ENCODE assay signal across 18 mouse cellular contexts in genomic region chr2:80074531-80074930, GRCm38 (mm10). TPM values are rescaled to one million over a fixed set of nuclear protein-coding genes. Genes with fewer than 3 reads are reported as not detected.
DNase-seq lines count a peak whose midpoint lies in the region; ATAC-seq and TF ChIP-seq lines count a peak whose summit lies in the region.
"Had no signal": no experiment of that assay in that cellular context is flagged by ENCODE, and none has a peak within 500 bp of the region (broad histone marks: within the 10 kb centered on the region; RNA-seq: fewer than 3 reads in every experiment).

No protein-coding gene starts in this region.

- no peak for TF ChIP-seq CTCF in hindbrain, postnatal 0 days (IDR thresholded peaks at IDR 0.05; ENCODE audit: low read depth)
- no peak for TF ChIP-seq CTCF in midbrain, postnatal 0 days (IDR thresholded peaks at IDR 0.05)

- H3K27ac ChIP-seq in hindbrain, postnatal 0 days, result no peak overlapping the region
- no peak overlapping the region for H3K27ac ChIP-seq in hindbrain, embryonic 11.5 days (ENCODE audit: low read depth, low read length)
- no peak overlapping the region for H3K27ac ChIP-seq in midbrain, embryonic 14.5 days (replicated peaks; ENCODE audit: low read depth, low read length)
- no peak overlapping the region for H3K27ac ChIP-seq in midbrain, embryonic 11.5 days (ENCODE audit: low read depth, low read length)
- H3K27ac ChIP-seq in midbrain, postnatal 0 days (ENCODE audit: low read depth, low read length), result no peak overlapping the region
- H3K27ac ChIP-seq: heart, embryonic 13.5 days; limb, embryonic 15.5 days; neural tube, embryonic 13.5 days had no signal

- no peaks in the 10 kb centered on the region for H3K36me3 ChIP-seq in hindbrain, postnatal 0 days (ENCODE audit: insufficient read depth, low read length)
- no peaks in the 10 kb centered on the region for H3K36me3 ChIP-seq in hindbrain, embryonic 11.5 days (ENCODE audit: control insufficient read depth, insufficient read depth, low read length)
- H3K36me3 ChIP-seq in midbrain, embryonic 14.5 days (ENCODE audit: control insufficient read depth, insufficient read depth, low read length), result no peaks in the 10 kb centered on the region
- H3K36me3 ChIP-seq in midbrain, embryonic 11.5 days (ENCODE audit: control insufficient read depth, insufficient read depth, low read length), result no peaks in the 10 kb centered on the region
- H3K36me3 ChIP-seq in midbrain, postnatal 0 days (ENCODE audit: insufficient read depth, low read length), result no peaks in the 10 kb centered on the region
- H3K36me3 ChIP-seq: heart, embryonic 13.5 days; limb, embryonic 15.5 days; neural tube, embryonic 13.5 days had no signal

- no peak overlapping the region for H3K4me3 ChIP-seq in hindbrain, postnatal 0 days (ENCODE audit: low read length)
- H3K4me3 ChIP-seq in hindbrain, embryonic 11.5 days (ENCODE audit: low read depth, low read length), result no peak overlapping the region
- H3K4me3 ChIP-seq in midbrain, embryonic 14.5 days (replicated peaks; ENCODE audit: low read depth, low read length), result no peak overlapping the region
- H3K4me3 ChIP-seq in midbrain, embryonic 11.5 days (ENCODE audit: low read depth, low read length), result no peak overlapping the region
- no peak overlapping the region for H3K4me3 ChIP-seq in midbrain, postnatal 0 days (ENCODE audit: low read depth, low read length)
- H3K4me3 ChIP-seq: heart, embryonic 13.5 days; limb, embryonic 15.5 days; neural tube, embryonic 13.5 days had no signal

- no peaks in the 10 kb centered on the region for H3K27me3 ChIP-seq in hindbrain, postnatal 0 days (ENCODE audit: insufficient read depth, low read length)
- H3K27me3 ChIP-seq in hindbrain, embryonic 11.5 days (ENCODE audit: control insufficient read depth, insufficient read depth, low read length), result no peaks in the 10 kb centered on the region
- H3K27me3 ChIP-seq in midbrain, embryonic 14.5 days (ENCODE audit: control insufficient read depth, insufficient read depth, low read length), result no peaks in the 10 kb centered on the region
- H3K27me3 ChIP-seq in midbrain, embryonic 11.5 days (ENCODE audit: control insufficient read depth, insufficient read depth, low read length), result no peaks in the 10 kb centered on the region
- H3K27me3 ChIP-seq in midbrain, postnatal 0 days (ENCODE audit: insufficient read depth, low read length), result no peaks in the 10 kb centered on the region
- H3K27me3 ChIP-seq: heart, embryonic 13.5 days; limb, embryonic 15.5 days; neural tube, embryonic 13.5 days; Patski had no signal

- H3K9me3 ChIP-seq in hindbrain, postnatal 0 days (ENCODE audit: low read length), result no peaks in the 10 kb centered on the region
- H3K9me3 ChIP-seq in hindbrain, embryonic 11.5 days (ENCODE audit: control insufficient read depth, low read length), result no peaks in the 10 kb centered on the region
- no peaks in the 10 kb centered on the region for H3K9me3 ChIP-seq in midbrain, embryonic 14.5 days (ENCODE audit: control insufficient read depth, low read length)
- H3K9me3 ChIP-seq in midbrain, embryonic 11.5 days (ENCODE audit: control insufficient read depth, low read length), result no peaks in the 10 kb centered on the region
- no peaks in the 10 kb centered on the region for H3K9me3 ChIP-seq in midbrain, postnatal 0 days (ENCODE audit: low read length)
- H3K9me3 ChIP-seq: heart, embryonic 13.5 days; limb, embryonic 15.5 days; neural tube, embryonic 13.5 days had no signal

- H3K9ac ChIP-seq in hindbrain, postnatal 0 days (replicated peaks; ENCODE audit: low read length), result no peak overlapping the region
- no peak overlapping the region for H3K9ac ChIP-seq in hindbrain, embryonic 11.5 days (ENCODE audit: low read depth, low read length)
- no peak overlapping the region for H3K9ac ChIP-seq in midbrain, embryonic 14.5 days (replicated peaks; ENCODE audit: low read length)
- no peak overlapping the region for H3K9ac ChIP-seq in midbrain, embryonic 11.5 days (ENCODE audit: low read length)
- no peak overlapping the region for H3K9ac ChIP-seq in midbrain, postnatal 0 days (replicated peaks; ENCODE audit: low read length, poor library complexity, severe bottlenecking)
- H3K9ac ChIP-seq: heart, embryonic 13.5 days; limb, embryonic 15.5 days; neural tube, embryonic 13.5 days had no signal

- no peaks in the 10 kb centered on the region for H3K4me1 ChIP-seq in hindbrain, postnatal 0 days (ENCODE audit: insufficient read depth, low read length)
- H3K4me1 ChIP-seq in hindbrain, embryonic 11.5 days (replicated peaks; ENCODE audit: control insufficient read depth, insufficient read depth, low read length), result no peaks in the 10 kb centered on the region
- H3K4me1 ChIP-seq in midbrain, embryonic 14.5 days (ENCODE audit: control insufficient read depth, insufficient read depth, low read length), result no peaks in the 10 kb centered on the region
- no peaks in the 10 kb centered on the region for H3K4me1 ChIP-seq in midbrain, embryonic 11.5 days (ENCODE audit: control insufficient read depth, insufficient read depth, low read length)
- H3K4me1 ChIP-seq in midbrain, postnatal 0 days (ENCODE audit: insufficient read depth, low read length), result no peaks in the 10 kb centered on the region
- H3K4me1 ChIP-seq: heart, embryonic 13.5 days; limb, embryonic 15.5 days; neural tube, embryonic 13.5 days had no signal

- H3K4me2 ChIP-seq in hindbrain, postnatal 0 days (ENCODE audit: low read depth, low read length), result no peak overlapping the region
- H3K4me2 ChIP-seq in hindbrain, embryonic 11.5 days (replicated peaks; ENCODE audit: low read depth, low read length), result no peak overlapping the region
- no peak overlapping the region for H3K4me2 ChIP-seq in midbrain, embryonic 14.5 days (ENCODE audit: low read length)
- no peak overlapping the region for H3K4me2 ChIP-seq in midbrain, embryonic 11.5 days
- H3K4me2 ChIP-seq in midbrain, postnatal 0 days (ENCODE audit: low read depth, low read length, poor library complexity, severe bottlenecking), result no peak overlapping the region
- H3K4me2 ChIP-seq: heart, embryonic 13.5 days; limb, embryonic 15.5 days; neural tube, embryonic 13.5 days had no signal

- peak; percentile 4 for DNase-seq in adrenal gland, postnatal 14 days
- DNase-seq in adrenal gland, postnatal 10 days, result no peak
- no peak for DNase-seq in hindbrain, postnatal 0 days (ENCODE audit: low spot score)
- no peak for DNase-seq in hindbrain, embryonic 11.5 days (ENCODE audit: low spot score)
- no peak for DNase-seq in midbrain, embryonic 14.5 days
- DNase-seq in midbrain, embryonic 11.5 days (ENCODE audit: low spot score, missing footprints), result no peak
- no peak for DNase-seq in midbrain, postnatal 0 days (ENCODE audit: low spot score)
- DNase-seq in lung, adult 18-20 months, result no peak
- DNase-seq: gastrocnemius, postnatal 14 days; heart, postnatal 4 days; lung, adult 2 months; lung, postnatal 4 days; thymus, adult 2 months had no signal

- WGBS in hindbrain, postnatal 0 days, result 90% methylated on average over 2 of the region's 2 CpGs
- WGBS in hindbrain, embryonic 11.5 days, result 91% methylated on average over 2 of the region's 2 CpGs
- 94% methylated on average over 2 of the region's 2 CpGs for WGBS in midbrain, embryonic 14.5 days
- 83% methylated on average over 2 of the region's 2 CpGs for WGBS in midbrain, embryonic 11.5 days
- WGBS in midbrain, postnatal 0 days, result 87% methylated on average over 2 of the region's 2 CpGs

- peak; percentile 47; the same call in 1 of the 2 replicates for ATAC-seq in hindbrain, postnatal 0 days
- ATAC-seq in hindbrain, embryonic 11.5 days (ENCODE audit: low FRiP score), result no peak; the same call in 1 of the 2 replicates
- ATAC-seq in midbrain, embryonic 14.5 days (ENCODE audit: low FRiP score, low TSS enrichment), result 0 out of 2 replicates have a peak, but pooled peaks have one; percentile 7
- no peak for ATAC-seq in midbrain, embryonic 11.5 days (ENCODE audit: low FRiP score)
- 0 out of 2 replicates have a peak, but pooled peaks have one; percentile 47 for ATAC-seq in midbrain, postnatal 0 days (ENCODE audit: low FRiP score)
- ATAC-seq: forebrain, embryonic 16.5 days; Patski had no signal

RNA-seq across cellular contexts. Expression of gene Pde1a, which starts 54.7 kb away (rescaled TPM):
- total RNA-seq in adrenal gland, postnatal 14 days (2021), result 14.6 and 20.6 TPM in 2 replicates
- total RNA-seq in adrenal gland, postnatal 10 days (2021), result 10 to 100 TPM; 17.4 to 20.3 TPM
- 18.1 and 19.6 TPM in 2 replicates for total RNA-seq in hindbrain, postnatal 0 days (2014; rRNA removed)
- polyA plus RNA-seq in hindbrain, postnatal 0 days (2015; fragmentation: Nextera tagmentation; extraction: Ambion mirVana), result 17.8 and 18.8 TPM in 2 replicates
- polyA plus RNA-seq in hindbrain, embryonic 11.5 days (2014; fragmentation: Nextera tagmentation; extraction: Ambion mirVana), result 1.3 and 1.6 TPM in 2 replicates
- 2.8 and 3.2 TPM in 2 replicates for polyA plus RNA-seq in midbrain, embryonic 14.5 days (2014; fragmentation: Nextera tagmentation; extraction: Ambion mirVana)
- 0.95 and 1.2 TPM in 2 replicates for polyA plus RNA-seq in midbrain, embryonic 11.5 days (2014; fragmentation: Nextera tagmentation; extraction: Ambion mirVana)
- total RNA-seq in midbrain, postnatal 0 days (2014; rRNA removed), result 13.2 and 18.6 TPM in 2 replicates
- polyA plus RNA-seq in midbrain, postnatal 0 days (2015; fragmentation: Nextera tagmentation; extraction: Ambion mirVana), result 15.2 and 17.0 TPM in 2 replicates

Comparison
In these comparisons a context has a peak if more than half of its experiments do, and no peak if none do; other contexts are left out.
1. ATAC-seq: peak in hindbrain, postnatal 0 days (single experiment), midbrain, embryonic 14.5 days (single experiment) and midbrain, postnatal 0 days (single experiment); none in hindbrain, embryonic 11.5 days (single experiment) and midbrain, embryonic 11.5 days (single experiment).